Mouse (Mus musculus) olfactory bulb, adult 2 months (tissue): Measurements from ENCODE around the gene Pou2f3. TPM values are rescaled to one million over a fixed set of nuclear protein-coding genes. Genes with fewer than 3 reads are reported as not detected.

Experiments used
- H3K27ac ChIP-seq: fragments of 200-500 bp; 2 replicates; pipeline ENCODE4 v1.5.1; 2012; ENCODE audit warnings: low read depth, low read length; ENCODE audit not compliant: insufficient read depth
- H3K4me1 ChIP-seq: fragments of 200-500 bp; 2 replicates; pipeline ENCODE4 v1.6.1; 2012; ENCODE audit warnings: low read length; ENCODE audit not compliant: control insufficient read depth, insufficient read depth
- H3K4me3 ChIP-seq: fragments of 200-500 bp; 2 replicates; pipeline ENCODE4 v1.5.1; 2012; ENCODE audit warnings: mild to moderate bottlenecking, low read depth, low read length, moderate library complexity; ENCODE audit not compliant: insufficient read depth
- CTCF ChIP-seq: fragments of 200-500 bp; IDR thresholded peaks from 2 replicates; pipeline ENCODE4 v1.5.1; 2012; ENCODE audit warnings: low read depth, mild to moderate bottlenecking, low read length, moderate library complexity; ENCODE audit not compliant: insufficient read depth
- POLR2A ChIP-seq: fragments of 200-500 bp; IDR thresholded peaks from 2 replicates; pipeline ENCODE4 v1.6.1; 2012; ENCODE audit warnings: mild to moderate bottlenecking, low read depth, low read length, moderate library complexity; ENCODE audit not compliant: insufficient read depth
- WGBS: fragments of 180-500 bp; shearing (Covaris S2); methylation state at CpG from one replicate; pipeline ENCODE4 v1.1.7; 2018; 5-methylcytosine and 5-hydroxymethylcytosine counted together
- polyA plus RNA-seq: library from polyadenylated mRNA; stranded (reverse); fragments of >200 nt; gene quantifications from 2 replicates; pipeline ENCODE4 v1.2.4, GENCODE M21; 2012; ENCODE audit warnings: low replicate concordance; ENCODE audit not compliant: missing spikeins, insufficient read depth, insufficient read length

Gene Pou2f3
- polyA plus RNA-seq, 1 experiment = not detected

- WGBS = 90% methylated on average over 8 of the region's 8 CpGs
- no peak overlapping the region for H3K4me3 ChIP-seq
- TF ChIP-seq POLR2A (no peak), CTCF (no peak)
- no peak overlapping the region for H3K27ac ChIP-seq
- H3K4me1 ChIP-seq = peaks cover 31% of the 10 kb centered on the region
These were observed 17.5 kb upstream of the Pou2f3 start for GRCm38 (mm10) chr9:43227626-43228025.

- peaks cover 28% of the 10 kb centered on the region for H3K4me1 ChIP-seq
- WGBS = 86% methylated on average over 9 of the region's 9 CpGs
- H3K4me3 ChIP-seq = no peak overlapping the region
- TF ChIP-seq CTCF = no peak
- TF ChIP-seq POLR2A = no peak
- H3K27ac ChIP-seq = no peak overlapping the region
These were observed 16.5 kb upstream of the Pou2f3 start for GRCm38 (mm10) chr9:43226573-43227160.

GRCm38 (mm10) chr9:43225481-43225880, 15.3 kb upstream of the Pou2f3 start:
- WGBS = 67% methylated on average over 2 of the region's 2 CpGs

GRCm38 (mm10) chr9:43224771-43225355, 14.7 kb upstream of the Pou2f3 start:
- Histone ChIP-seq H3K4me3 (no peak overlapping the region), H3K4me1 (peaks cover 10% of the 10 kb centered on the region), H3K27ac (no peak overlapping the region)
- TF ChIP-seq CTCF = no peak
- no peak for TF ChIP-seq POLR2A
- WGBS = 69% methylated on average over 11 of the region's 11 CpGs

More at GRCm38 (mm10) chr9:43225481-43225880, 15.3 kb upstream of the Pou2f3 start:
- Histone ChIP-seq H3K4me3 (no peak overlapping the region), H3K27ac (no peak overlapping the region), H3K4me1 (peaks cover 16% of the 10 kb centered on the region)
- no peak for TF ChIP-seq CTCF
- TF ChIP-seq POLR2A = no peak

- 68% methylated on average over 8 of the region's 8 CpGs for WGBS
- H3K4me1 ChIP-seq = peaks cover 4% of the 10 kb centered on the region; the same call in 1 of the 2 replicates
- H3K4me3 ChIP-seq = no peak overlapping the region
- no peak overlapping the region for H3K27ac ChIP-seq
- TF ChIP-seq CTCF (no peak), POLR2A (no peak)
These were observed 12.2 kb upstream of the Pou2f3 start for GRCm38 (mm10) chr9:43222429-43222715.

- no peak overlapping the region for H3K4me3 ChIP-seq
- 45% methylated on average over 18 of the region's 18 CpGs for WGBS
- TF ChIP-seq CTCF = no peak
- TF ChIP-seq POLR2A = no peak
- H3K4me1 ChIP-seq = peaks cover 4% of the 10 kb centered on the region; the same call in 1 of the 2 replicates
- no peak overlapping the region for H3K27ac ChIP-seq
These were observed 11.7 kb upstream of the Pou2f3 start for GRCm38 (mm10) chr9:43221643-43222428.

GRCm38 (mm10) chr9:43210771-43211450, 742 bp upstream of the Pou2f3 start:
- 35% methylated on average over 11 of the region's 11 CpGs for WGBS
- H3K4me3 ChIP-seq = no peak overlapping the region
- no peak for TF ChIP-seq CTCF
- TF ChIP-seq POLR2A = no peak
- peaks cover 6% of the 10 kb centered on the region for H3K4me1 ChIP-seq
- no peak overlapping the region for H3K27ac ChIP-seq

GRCm38 (mm10) chr9:43206022-43206390, 4.2 kb downstream of the Pou2f3 start:
- WGBS = 8% methylated on average over 15 of the region's 15 CpGs
- Histone ChIP-seq H3K27ac (no peak overlapping the region), H3K4me3 (no peak overlapping the region), H3K4me1 (peaks cover 16% of the 10 kb centered on the region)
- TF ChIP-seq POLR2A (no peak), CTCF (no peak)
